Mouse (Mus musculus) frontal cortex, adult (tissue): ENCODE measurements around the gene Rbak.
"Not testable (repeated sequence)": the region's sequence is repeated elsewhere in the genome, so short reads cannot be mapped to it uniquely, and the experiment has no call there.

ENCODE experiments used
- ATAC-seq: cut with Nextera tagmentation; 2 replicates; pipeline ENCODE4 v1.9.2; 2017; ENCODE audit warnings: mild to moderate bottlenecking, moderate library complexity, mixed read lengths; ENCODE audit not compliant: low TSS enrichment

The Rbak gene

GRCm38 (mm10) chr5:143180255-143181076 is at the start of gene Rbak, which contains the start of gene Spdye4b:
Rbak (minus strand) TSS chr5:143180775.
Spdye4b (plus strand) TSS chr5:143181017.
- peak; percentile 100 for ATAC-seq

DNA sequence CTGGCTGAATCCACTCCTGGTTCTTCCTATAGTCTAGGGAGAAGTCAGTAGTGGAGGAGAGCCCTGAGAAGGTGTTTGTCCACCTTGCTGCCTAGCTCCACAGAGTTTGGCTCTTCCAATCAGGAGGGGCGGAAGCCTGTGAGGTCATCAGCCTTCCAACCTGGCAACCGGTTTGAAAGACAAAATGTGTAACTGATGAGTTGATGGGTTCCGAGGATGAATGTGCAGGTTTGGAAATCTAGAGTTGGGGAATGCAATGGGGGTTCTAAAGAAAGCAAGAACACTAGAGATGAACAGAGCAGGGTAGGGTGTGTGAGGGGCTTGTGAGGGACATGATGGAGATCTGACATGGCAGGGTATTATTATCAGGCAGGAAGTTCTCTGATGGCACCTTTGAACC is 46.2 kb upstream of the Rbak start, which contains the start of gene Spdye4a:
Gene Spdye4a (minus strand): TSS at position 101 of the 400 bp plus-strand sequence.
- no peak for ATAC-seq

GRCm38 (mm10) chr5:143222287-143222686 is 41.7 kb upstream of the Rbak start:
- ATAC-seq: no peak

- no peak for ATAC-seq
These were observed 40.4 kb upstream of the Rbak start for GRCm38 (mm10) chr5:143220996-143221395.

DNA sequence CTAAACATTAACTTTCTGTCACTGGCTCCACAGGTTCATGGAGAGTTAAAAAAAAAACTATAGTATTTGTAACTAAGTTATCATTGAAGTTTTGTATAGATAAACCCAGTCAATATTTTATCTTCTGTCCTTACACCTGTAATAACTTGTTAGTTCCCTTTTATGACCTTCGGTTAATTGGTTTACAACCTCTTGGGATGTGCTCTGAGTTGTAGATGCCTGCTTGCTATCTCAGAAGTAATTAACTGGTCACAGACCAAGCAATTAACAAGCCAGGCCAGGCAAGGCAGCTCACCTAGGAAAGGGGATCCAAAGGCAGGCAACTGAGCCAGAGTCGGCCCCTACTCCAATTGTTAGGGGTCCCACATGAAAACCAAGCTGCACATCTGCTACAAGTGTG is 33.3 kb upstream of the Rbak start:
- ATAC-seq: no peak

DNA sequence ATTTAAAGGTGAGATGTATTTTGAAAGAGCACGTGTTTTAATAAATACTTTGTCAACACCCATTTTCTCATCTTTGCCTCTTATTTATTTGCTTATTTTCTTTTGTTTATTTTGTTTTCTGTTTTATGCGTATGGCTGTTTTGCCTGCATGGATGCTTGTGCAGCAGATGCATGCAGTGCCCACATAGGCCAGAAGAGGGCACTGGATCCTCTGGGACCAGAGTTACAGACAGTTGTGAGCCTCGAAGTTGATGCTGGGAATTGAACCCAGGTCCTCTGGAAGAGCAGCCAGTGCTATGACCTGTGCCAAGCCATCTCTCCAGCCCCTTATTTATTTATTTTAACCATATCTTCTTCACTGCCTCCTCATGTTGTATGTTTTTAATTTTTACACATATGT is 24.4 kb upstream of the Rbak start:
- no peak for ATAC-seq

DNA sequence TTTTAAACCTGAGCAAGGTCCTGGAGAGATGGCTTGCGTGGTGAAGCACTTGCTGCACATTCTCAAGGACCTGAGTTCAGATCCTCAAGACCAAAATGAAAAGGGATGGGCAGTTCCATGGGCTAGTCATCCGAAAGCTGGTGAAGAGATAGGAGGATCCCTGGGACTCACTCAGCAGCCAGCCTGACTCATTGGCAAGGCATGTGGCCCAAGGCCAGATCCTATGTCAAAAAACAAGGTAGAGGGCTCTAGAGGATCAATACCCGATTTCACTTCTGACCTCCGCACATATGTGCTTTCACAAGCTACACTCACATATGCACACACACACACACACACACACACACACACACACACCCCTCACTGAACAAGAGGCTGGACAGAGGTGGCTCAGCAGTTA is 15.9 kb upstream of the Rbak start:
- no peak for ATAC-seq

DNA sequence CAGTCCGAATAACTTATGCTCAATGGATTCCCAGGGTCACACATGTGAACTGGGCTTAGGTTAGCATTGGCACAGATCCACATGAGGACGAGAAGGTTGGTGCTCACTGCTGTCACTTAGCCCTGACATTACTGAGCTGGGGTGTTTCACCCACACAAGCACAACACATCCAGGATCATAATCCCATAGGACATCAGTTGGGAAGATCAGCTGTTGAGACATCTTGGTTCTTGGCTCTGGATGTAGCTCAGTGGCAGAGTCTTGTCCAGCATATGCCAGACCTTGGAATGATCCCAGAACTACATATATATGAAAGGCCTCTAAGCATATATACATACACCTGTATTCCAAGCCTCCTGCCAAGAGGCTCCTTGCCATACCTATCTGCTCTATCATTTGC is 14.6 kb upstream of the Rbak start:
- no peak for ATAC-seq

- ATAC-seq: not testable (repeated sequence)
These were observed 14.2 kb upstream of the Rbak start for GRCm38 (mm10) chr5:143194747-143195146.

- no peak for ATAC-seq
These were observed 12.2 kb upstream of the Rbak start for GRCm38 (mm10) chr5:143192806-143193205.

DNA sequence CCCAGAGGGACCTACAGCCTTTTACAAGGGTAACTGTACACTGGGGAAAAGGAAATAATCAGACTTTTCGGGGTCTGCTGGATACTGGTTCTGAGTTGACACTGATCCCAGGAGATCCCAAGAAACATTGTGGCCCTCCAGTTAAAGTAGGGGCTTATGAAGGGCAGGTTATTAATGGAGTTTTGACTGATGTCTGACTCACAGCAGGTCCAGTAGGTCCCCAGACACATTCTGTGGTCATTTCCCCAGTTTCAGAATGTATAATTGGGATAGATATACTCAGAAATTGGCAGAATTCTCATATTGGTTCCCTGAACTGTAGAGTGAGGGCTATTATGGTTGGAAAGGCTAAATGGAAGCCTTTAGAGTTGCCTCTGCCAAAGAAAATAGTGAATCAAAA is 7.4 kb upstream of the Rbak start:
- not testable (repeated sequence) for ATAC-seq

GRCm38 (mm10) chr5:143179179-143179578 is 1.4 kb downstream of the Rbak start:
- no peak for ATAC-seq

DNA sequence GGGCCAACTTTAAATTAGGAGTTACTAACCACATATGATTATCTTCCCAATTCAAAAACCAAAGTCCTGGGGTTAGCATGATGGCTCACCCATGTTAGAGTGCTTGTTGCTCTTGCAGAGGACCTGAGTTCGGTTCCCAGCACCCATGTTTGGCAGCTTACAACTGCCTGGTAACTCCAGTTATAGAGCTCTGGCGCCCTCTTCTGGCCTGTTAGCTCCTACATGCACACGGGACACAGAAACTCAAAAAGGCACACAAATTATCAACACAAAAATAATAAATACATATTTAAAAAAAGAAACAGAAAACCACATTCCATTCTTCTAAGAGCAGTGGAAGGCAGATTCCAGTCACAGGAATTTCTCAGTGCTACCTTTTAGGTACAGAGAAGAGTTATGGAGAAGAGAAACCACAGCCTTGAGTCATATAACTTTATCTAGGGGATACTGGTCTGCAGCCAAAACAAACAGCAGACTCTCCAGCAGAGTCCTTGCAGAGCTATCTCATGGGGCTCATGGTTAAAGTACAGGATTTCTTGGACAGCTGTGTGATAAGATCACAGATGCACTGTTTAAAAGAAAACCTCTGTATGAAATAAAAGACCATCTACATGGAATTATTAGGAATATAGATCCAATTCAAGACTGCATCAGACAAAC is 2.9 kb downstream of the Rbak start:
- no peak for ATAC-seq

GRCm38 (mm10) chr5:143175970-143176369 is 4.6 kb downstream of the Rbak start:
- no peak for ATAC-seq

GRCm38 (mm10) chr5:143165508-143166070 is 15.0 kb downstream of the Rbak start:
- ATAC-seq: no peak

- ATAC-seq: no peak
These were observed 25.0 kb downstream of the Rbak start for GRCm38 (mm10) chr5:143155534-143155933.

DNA sequence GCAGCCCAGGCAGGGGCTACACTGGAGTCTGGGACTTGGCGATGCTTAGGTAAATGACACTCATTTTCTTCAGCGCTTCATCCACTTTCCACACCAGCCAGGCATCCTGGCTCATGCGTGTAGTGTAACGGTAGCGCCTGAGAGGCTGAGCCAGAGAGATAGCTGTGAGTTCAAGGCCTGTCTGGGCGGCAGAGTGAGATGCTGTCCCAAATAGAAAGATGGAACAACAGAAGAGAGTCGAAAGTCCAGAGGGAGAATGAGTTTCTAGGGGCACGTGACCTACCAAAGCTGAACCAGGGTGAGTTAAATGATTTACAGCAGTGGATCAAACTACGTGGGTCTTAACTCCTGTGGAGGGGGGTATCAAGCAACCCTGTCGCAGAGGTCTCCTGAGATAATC is 26.8 kb downstream of the Rbak start:
- no peak for ATAC-seq

- ATAC-seq: no peak
These were observed 30.5 kb downstream of the Rbak start for GRCm38 (mm10) chr5:143150044-143150443.

- ATAC-seq: no peak
These were observed 31.0 kb downstream of the Rbak start for GRCm38 (mm10) chr5:143149536-143149935.

- no peak for ATAC-seq
These were observed 31.9 kb downstream of the Rbak start for GRCm38 (mm10) chr5:143148661-143149060.

GRCm38 (mm10) chr5:143147481-143147880 is 33.1 kb downstream of the Rbak start, which contains the start of gene Olfr718-ps1:
Olfr718-ps1 (minus strand) TSS chr5:143147581.
- no peak for ATAC-seq

GRCm38 (mm10) chr5:143137580-143137979 is 43.0 kb downstream of the Rbak start:
- no peak for ATAC-seq

GRCm38 (mm10) chr5:143135042-143135441 is 45.5 kb downstream of the Rbak start:
- ATAC-seq: no peak
